Mouse (Mus musculus) T-helper 1 cell (primary cell): ENCODE measurements around the gene Manba.

Source experiments
- in situ Hi-C: fragments of 300-600 bp; cut with MboI, MseI; formaldehyde crosslinking; loops from one replicate; pipeline ENCODE4 v1.15.1; 2025; ENCODE audit warnings: high pct_unique_total_duplicates

The Manba gene

DNA sequence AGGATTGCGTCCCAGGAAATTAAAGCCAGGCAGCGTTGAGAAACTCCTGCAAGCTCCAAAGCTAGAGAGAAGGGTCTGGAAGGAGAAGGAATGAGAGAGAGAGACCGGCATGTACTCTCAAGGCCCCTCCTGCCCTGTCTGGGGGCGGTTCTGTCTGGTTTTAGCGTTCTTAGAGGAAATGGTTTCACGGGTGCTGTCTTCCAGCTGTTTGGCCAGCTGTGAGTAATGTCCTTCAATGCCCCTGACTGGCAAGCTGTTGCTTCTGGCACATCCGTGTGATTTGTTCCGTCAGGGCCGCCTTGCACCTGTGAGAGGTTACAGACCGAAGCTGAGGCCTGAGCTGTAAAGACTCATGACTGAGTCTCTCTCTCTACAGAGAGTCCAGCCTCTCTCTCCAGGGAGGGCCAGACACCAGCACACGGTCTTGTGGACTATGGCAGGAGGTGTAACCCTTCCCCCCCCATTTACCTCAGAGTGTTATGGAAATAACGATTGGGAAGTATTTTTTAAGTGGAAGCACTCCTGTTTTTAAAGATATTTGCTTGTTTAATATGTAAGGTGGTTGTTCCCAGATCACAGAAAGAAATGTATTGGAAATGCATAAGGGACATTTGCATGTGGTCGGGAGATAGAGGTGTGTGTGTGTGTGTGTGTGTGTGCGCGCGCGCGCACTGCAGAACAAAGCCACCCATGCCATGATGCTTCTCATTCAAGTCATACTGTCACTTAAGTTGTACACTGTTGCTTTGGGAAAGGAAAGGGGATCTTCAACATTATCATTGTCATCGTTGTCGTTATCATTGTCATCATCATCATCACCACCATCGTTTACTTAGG lies 95.2 kb downstream of the Manba start:
- in situ Hi-C loops, result no loop called here

DNA sequence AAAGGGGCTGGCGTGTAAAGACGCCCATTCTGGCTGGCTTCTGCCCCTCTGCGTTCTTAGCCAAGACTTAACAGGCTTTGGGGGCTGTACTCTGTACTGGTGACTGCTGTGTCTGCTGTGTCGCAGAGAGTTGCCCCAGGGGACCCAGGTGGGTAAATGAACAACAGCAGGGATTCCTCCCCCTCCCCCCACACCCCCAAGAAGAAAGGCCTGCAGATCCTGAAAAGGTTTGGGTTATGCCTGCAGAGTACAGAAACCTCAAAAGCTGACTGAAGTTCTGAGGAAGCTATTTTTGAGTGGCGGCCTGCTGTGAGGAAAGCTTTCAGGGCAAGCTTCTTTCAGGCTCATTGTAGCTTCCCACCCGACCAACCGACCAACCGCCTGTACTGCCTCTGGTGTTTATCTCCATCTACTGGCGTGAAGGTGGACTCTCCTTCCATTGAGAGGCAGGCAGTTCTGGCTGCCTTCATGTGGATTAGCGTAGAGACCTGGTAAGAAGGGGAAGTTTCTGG lies 96.3 kb downstream of the Manba start:
- in situ Hi-C loops, result no loop called here

DNA sequence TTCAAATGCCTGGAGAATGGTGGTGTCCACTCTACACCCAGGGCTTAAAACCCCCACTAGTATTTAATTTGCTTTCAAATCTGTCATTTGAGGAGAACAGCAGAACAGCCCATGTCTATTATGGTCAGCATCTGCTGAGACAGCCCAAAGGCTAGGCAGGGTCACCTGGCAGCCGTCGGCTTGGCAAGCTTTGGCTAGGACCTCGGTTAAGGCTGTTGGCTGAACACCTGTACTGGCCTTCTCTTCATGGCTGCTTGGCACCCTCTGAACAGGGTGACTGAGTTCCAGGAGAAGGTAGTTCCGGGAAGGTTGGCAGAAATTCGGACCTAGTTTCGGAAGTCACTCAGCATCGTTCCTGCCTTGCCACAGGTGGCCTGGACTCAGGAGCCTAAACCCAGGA lies 96.8 kb downstream of the Manba start:
- in situ Hi-C loops, result no loop called here

DNA sequence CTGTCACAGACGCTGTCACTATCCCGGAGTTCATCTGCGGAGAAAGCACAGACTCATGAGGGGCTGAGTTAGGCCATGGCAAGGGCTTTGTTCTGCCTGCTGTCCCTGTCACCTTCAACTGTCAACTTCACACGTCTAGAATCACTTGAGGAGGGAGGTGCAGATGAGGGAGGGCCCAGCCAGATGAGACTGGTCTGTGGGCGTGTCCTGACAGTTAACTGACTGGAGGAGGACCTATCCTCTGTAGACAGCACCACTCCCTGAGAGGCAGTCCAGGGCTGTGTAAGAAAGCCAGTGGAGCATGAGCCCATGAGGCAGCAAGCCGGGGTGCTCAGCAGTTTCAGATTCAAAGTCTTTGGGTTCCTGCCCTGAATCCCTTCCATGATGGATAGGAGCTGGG lies 100.1 kb downstream of the Manba start:
- in situ Hi-C loops, result no loop called here

- in situ Hi-C loops, result no loop called here
Measured at GRCm38 (mm10) chr3:135586060-135586459, 100.6 kb downstream of the Manba start.

DNA sequence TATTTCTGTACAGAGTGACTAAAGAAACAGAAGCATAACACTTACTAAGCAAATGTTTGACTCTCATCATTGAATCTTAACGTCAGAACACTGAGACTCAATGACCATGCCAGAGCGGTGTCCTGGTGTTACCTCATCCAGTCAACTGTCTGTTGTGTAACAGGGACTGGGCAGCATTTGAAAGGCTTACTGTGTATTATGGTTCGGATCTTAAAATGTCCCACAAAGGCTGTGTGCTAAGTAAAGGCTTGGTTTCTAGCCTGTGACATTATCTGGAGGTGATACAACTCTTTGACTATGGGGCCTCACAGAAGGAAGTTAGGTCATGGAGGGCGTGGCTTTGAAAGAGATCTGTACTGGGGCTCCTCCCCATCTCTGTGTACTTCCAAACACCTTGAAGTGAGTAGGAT lies 101.1 kb downstream of the Manba start:
- in situ Hi-C loops, result no loop called here

DNA sequence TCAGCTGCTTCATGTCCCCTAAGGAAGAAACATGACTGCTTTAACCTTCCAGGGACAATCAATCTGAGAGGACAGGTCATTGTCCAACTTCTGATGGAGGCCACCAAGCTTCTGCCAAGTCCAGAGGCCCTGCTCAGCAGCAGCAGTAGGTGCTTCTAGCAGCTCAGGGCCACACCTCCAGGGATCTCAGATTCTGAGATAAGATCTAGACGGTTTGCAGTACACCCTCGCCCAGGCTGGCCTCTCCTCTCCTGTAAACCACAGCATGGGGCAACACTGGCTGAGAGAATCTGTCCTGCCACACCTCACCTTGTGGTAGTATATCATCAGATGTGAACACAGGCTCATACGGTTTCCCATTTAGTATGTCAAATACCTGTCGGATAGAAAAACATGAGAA lies 105.1 kb downstream of the Manba start:
- in situ Hi-C loops, result no loop called here

- in situ Hi-C loops, result no loop called here
Measured at GRCm38 (mm10) chr3:135591376-135591775, 106.0 kb downstream of the Manba start.

GRCm38 (mm10) chr3:135592011-135592410 lies 106.6 kb downstream of the Manba start:
- in situ Hi-C loops, result no loop called here

DNA sequence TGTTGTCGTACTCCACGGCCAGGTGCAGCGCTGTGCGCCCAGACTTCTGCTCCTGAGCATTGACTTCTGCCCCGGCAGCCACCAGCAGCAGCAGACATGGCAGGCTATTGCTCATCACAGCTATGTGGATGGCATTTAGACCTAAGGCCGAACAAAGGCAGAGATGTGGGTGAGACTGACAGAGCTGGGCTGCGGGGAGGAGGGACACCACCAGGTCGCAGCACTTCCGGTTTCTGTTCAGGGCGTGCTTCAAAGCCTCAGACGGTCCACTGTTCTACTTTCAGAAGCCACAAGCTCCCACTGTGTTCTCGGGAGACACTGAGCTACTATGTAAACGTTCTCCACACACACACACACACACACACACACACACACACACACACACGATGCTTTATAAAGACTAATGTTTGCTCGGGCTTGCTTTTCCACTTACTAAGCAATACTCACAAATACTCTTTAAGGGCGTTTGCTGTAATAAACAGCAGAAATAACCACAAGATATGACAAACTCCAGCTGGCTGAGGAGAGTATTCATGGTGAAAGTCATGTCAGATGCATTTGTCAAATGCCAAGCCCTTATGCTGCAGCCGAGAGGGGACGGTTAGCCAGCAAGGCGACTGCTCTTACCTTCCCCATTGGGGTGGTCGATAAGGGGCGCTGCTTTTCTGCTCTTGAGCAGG lies 109.0 kb downstream of the Manba start:
- in situ Hi-C loops, result no loop called here

DNA sequence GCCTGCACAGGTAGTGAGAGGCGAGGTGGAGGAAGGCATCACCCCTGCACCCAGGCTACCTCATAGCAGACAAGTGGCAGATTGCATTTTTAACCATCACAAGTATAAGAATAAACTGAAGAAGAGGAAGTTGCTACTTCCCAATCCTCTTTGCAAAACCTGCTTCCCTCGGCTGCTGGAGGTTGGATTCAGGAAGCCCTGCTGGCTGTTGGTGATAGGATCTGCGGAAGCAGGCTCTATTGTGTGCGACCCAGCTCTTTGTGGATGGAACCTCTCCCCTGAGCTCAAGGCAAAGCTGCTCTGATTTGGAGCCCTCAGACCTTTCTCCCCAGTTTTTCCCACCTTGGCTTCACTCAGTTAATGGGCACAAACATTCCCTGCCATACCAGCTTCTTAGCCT lies 111.6 kb downstream of the Manba start:
- in situ Hi-C loops, result no loop called here

- in situ Hi-C loops, result no loop called here
Measured at GRCm38 (mm10) chr3:135598355-135598754, 112.9 kb downstream of the Manba start.

DNA sequence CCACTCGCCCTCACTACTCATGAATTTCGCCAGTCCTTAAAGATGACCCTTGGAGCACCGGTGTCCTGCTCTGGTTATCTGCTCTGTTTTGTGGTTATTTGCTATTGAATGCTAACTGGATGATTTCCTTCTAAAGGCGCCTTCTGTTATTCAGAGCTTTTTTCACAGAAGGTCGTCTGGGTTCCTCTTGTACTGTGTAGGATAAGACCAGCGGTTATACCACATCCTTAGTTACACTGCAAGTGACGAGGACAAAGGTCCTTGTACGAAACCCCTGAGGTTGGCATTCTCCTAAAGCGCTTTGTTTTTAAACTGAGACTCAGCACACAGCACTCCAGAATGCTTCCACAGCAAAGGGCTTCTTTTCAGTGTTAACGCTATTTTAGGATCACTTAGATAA lies 117.3 kb downstream of the Manba start:
- in situ Hi-C loops, result loop anchor here (10.0 kb wide), 1 partner anchor 112 kb away; no protein-coding TSS in a partner anchor

- in situ Hi-C loops, result loop anchor here (10.0 kb wide), 1 partner anchor 110 kb away; no protein-coding TSS in a partner anchor
Measured at GRCm38 (mm10) chr3:135604626-135605417, 119.4 kb downstream of the Manba start.

DNA sequence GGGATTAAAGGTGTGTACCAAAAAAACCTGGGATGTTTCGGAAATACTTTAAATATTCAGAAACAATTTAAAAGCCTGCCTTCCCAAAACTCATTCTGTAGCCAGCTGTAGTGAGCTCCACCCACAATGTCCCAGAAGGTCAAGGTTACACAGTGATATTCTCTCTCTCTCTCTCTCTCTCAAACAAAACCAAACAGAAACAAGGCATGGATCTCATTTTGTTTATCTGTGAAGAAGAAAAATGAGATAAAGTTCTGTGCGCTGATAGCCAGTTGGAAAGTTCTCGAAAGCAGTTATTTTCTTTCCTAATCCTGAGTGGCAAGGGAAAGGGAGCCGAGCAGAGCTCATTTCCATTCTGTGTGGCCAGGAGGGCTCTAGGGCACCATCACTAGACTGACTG lies 120.1 kb downstream of the Manba start:
- in situ Hi-C loops, result loop anchor here (10.0 kb wide), 1 partner anchor 109 kb away; no protein-coding TSS in a partner anchor

GRCm38 (mm10) chr3:135606592-135606991 lies 121.2 kb downstream of the Manba start:
- in situ Hi-C loops, result loop anchor here (10.0 kb wide), 1 partner anchor 108 kb away; no protein-coding TSS in a partner anchor

DNA sequence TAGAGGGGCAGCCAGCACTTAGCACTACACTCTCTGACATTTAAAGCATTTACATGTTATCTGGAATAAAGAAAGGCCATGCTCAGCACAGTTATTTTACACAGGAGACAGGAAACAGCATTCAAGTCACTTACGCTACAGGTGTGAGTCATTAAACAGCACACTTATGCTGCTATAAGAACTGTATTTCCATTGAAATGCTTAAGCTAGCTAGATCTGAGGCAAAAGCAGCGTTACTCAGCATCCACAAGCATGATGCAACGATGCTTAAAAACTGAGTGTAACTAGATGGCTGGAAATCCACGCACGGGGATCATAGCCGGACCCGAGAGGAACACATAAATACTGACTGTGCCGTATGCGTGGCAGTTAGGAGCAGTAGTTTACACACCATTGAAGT lies 121.6 kb downstream of the Manba start:
- in situ Hi-C loops, result loop anchor here (10.0 kb wide), 1 partner anchor 108 kb away; no protein-coding TSS in a partner anchor

- in situ Hi-C loops, result loop anchor here (10.0 kb wide), 1 partner anchor 107 kb away; no protein-coding TSS in a partner anchor
Measured at GRCm38 (mm10) chr3:135607660-135608473, 122.5 kb downstream of the Manba start.

DNA sequence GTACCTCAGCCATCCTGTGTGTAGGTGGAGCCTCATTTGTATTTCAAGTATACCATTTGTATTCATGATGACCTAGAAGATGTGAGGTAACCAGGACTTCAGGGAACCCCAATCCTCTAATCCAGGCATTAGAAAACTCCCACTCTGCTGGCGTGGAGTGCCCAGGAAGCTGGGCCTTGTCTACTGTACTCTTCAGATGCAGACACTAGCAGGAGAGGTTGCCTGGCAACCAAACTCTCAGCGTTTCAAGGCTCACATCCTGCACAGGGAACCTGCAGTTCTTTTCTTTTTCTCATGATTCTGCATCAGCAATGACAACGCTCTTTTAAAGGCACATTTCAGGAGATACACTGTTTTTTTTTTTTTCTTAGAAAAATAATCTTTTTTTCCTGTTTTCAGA lies 124.8 kb downstream of the Manba start:
- in situ Hi-C loops, result no loop called here

- in situ Hi-C loops, result no loop called here
Measured at GRCm38 (mm10) chr3:135614376-135614775, 129.0 kb downstream of the Manba start.

DNA sequence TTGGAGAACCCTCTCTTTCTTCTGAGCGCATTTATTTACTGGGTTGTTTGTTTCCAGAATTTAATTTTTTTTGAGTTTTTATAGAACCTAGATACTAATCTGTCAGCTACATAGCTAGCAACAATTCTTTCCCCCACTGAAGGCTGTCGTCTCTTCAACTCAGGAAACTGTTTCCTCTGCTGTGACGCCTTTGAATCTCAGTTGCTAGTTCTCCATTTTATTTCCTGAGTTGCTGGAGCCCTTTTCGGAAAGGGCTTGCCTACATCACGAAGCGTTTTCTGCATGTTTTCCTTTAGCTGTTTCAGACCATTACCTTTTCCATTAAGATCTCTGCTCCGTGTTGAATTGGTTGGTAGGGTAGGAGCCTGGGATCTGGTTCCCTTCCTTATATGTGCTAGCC lies 131.3 kb downstream of the Manba start:
- in situ Hi-C loops, result no loop called here
